Mouse (Mus musculus) heart, postnatal 4 days (tissue): ENCODE data around the gene Cpeb1. TPM values are rescaled to one million over a fixed set of nuclear protein-coding genes. Genes with fewer than 3 reads are reported as not detected.
"Not testable (repeated sequence)": the region's sequence is repeated elsewhere in the genome, so short reads cannot be mapped to it uniquely, and the experiment has no call there.

Experiments
- DNase-seq: peaks from one replicate; pipeline ENCODE4 v3.0.0; 2021
- total RNA-seq, 2 experiments: library from RNA; stranded (reverse); gene quantifications; 2 replicates each; pipeline ENCODE4 v1.2.3; 2021

Gene Cpeb1
- 1 to 10 TPM; 7.7 to 8.1 TPM for total RNA-seq

GRCm38 (mm10) chr7:81455155-81455651 lies at the start of gene Cpeb1:
Gene Cpeb1, minus strand, starts transcription at chr7:81455465.
- DNase-seq = peak; percentile 76

- DNase-seq = no peak
These were observed 45.8 kb upstream of the Cpeb1 start for GRCm38 (mm10) chr7:81501050-81501449.

DNA sequence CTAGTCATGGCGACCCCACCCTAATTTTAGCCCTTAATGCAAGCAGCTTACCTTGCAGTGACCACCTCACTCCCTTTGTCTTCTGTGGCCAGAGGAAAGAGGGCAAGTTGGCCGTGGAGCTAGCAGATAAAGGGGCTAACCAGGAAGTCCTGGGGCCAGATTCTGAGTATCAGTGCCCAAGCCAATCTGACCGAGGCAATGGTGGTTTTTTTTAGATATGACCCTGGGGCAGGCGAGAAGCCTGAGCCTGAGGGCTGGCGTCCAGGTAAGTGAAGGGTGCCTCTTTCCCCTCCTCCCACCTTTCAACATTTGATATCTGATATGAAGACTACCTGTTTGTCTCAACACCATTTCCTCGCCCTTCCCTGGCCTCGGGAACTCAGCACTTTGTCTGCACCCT lies 42.9 kb upstream of the Cpeb1 start, which contains the start of gene BC048679:
BC048679 (minus strand) TSS at position 101 of the 400 bp plus-strand sequence.
- DNase-seq = no peak

DNA sequence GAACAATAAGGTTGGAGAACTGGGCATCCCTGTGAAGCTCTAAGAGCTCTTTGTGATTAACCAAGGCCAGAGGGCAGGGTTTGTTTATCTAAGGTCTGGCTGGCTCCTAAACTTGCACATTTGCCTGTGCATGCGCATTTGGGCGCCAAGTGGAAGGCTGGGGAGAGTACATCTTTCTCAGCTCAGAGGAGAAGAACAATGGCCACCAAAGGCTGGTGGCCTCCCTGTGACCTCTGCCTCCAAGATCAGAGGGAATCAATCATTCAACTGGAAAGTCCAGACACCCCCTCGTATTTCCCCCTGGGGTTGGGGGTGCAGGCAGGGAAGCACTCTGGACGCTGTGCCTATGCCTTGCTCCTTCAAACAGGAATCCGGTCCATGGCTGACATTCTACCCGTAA lies 41.9 kb upstream of the Cpeb1 start:
- DNase-seq = no peak

DNA sequence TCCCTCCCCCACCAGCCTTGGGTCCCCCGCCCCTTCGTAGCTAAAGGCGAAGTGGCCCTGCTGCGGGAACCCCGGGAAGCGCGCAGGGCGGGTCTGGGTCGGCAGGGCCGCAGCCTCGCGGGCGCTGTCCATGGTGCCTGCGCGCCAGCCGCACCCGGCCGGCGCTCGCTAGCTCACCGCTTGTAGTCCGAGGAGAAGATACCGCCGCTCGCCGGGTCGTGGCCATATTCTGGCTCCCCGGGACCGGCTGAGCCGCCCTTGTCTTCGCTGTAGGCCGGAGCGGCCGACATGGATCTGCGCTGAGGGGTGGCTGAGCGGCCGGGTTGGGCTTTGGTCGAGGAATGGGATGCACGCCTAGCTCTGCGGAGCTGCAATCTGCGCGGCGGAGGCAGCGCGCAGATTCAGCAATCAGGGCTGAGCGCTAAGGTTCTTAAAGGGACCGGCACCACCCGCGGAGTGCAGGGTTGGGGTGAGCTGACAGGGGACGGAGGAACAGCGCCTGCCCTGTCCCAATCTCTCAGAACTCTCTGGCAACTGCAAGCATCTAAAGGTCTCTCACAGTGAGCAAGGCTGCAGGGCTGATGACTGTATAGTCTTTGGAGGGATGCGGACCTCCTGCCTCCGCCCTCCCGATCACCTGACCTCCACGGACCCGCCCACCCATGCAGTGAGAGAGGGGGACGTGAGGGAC lies 38.2 kb upstream of the Cpeb1 start, which contains the start of gene Ap3b2:
Ap3b2 (minus strand) TSS at position 595 of the 691 bp plus-strand sequence.
- DNase-seq = peak; percentile 83

DNA sequence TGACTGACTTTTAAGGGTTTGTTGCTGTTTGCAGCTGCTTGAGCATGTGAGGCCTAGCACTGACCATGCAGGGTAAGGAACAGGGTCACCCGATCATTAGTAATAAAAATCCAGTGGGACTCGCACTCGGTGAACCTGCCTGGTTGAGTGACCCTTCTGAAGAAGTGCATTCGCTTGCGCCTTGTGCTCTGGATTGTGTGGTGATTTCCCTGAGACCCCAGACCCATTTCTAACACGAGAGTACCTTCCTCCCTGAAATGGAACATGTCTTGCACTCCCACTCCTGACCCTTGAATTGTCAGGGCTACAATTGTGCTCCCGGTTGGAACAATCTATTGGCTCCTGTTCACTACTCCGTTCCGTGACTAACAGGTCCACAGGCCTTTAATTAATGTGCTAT lies 37.4 kb upstream of the Cpeb1 start:
- DNase-seq = no peak

DNA sequence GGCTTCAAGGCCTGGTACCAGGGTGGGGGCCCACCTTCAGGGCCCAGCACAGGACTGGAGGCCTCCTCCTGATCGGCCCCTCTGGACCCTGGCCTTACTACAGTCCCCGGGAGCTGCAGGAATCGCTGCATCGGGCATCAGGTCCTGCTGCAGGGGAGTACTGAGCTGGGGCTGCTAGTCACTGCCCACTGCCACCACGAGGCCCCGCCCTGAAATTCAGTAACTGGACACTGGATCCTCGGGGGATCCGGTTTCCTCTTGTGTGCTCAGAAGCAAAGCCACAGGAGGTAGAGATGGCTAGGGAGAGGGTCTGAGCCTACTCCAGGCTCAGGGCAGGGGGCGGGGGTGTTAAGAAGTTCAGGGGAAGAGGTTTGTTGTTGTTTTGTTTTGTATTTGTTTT lies 34.4 kb upstream of the Cpeb1 start:
- DNase-seq = no peak

- DNase-seq = no peak
These were observed 25.5 kb upstream of the Cpeb1 start for GRCm38 (mm10) chr7:81480800-81481199.

- no peak for DNase-seq
These were observed 24.3 kb upstream of the Cpeb1 start for GRCm38 (mm10) chr7:81479531-81480090.

DNA sequence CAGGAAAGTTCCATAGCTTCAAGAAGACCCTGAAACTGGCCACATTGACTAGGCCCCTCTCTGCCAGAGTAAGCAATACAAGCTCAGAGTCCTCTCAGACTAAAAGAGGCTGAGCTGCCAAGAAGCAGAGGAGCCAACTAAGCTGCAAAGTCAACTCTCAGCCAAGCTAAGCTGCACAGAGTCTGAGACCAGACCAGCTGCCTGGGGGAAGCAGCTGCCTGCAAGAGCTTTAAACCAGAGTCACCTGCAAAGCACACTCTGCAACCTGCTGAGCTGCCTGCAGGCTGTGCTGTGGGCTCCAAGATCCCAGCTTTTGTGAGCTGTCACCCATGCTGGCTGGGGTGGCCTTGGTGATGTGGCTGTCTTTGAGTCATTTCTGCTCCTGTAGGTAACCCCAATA lies 23.0 kb upstream of the Cpeb1 start:
- DNase-seq = not testable (repeated sequence)

GRCm38 (mm10) chr7:81476833-81477232 lies 21.6 kb upstream of the Cpeb1 start:
- DNase-seq = no peak

DNA sequence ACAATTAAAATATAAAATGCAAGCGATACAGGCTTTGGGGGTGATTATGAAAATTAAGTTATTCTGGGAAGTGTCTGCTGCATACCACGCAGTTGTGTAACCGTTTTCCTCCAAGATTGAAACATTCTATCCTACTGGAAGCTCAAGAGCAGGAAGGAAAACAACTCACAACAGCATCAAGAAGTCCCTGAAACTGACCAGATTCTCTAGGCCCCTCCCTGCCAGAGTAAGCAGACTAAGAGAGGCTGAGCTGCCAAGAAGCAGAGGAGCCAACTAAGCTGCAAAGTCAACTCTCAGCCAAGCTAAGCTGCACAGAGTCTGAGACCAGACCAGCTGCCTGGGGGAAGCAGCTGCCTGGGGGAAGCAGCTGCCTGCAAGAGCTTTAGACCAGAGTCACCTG lies 20.0 kb upstream of the Cpeb1 start:
- no peak for DNase-seq

- no peak for DNase-seq
These were observed 9.7 kb upstream of the Cpeb1 start for GRCm38 (mm10) chr7:81464906-81465450.

- peak; percentile 46 for DNase-seq
These were observed 8.9 kb upstream of the Cpeb1 start for GRCm38 (mm10) chr7:81464116-81464515.

DNA sequence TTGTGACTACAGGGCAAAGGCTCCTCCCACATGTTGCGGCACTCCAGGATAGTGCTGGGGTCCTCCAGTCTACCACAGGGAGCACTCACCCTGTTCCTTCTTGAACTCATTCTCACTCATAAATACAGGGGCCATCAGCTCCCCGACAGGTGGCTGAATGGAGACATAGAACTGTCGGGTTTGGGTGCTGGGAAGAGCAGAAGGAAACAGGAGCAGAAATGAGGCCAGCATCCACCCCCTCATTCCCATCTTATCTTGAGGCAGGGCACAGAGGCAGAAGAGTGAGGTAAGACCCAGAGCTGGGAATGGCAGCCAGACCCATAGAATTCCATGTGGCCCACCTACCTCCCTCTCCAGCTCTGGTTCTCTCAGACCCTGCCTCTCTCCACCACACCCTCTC lies 7.5 kb upstream of the Cpeb1 start:
- DNase-seq = no peak

DNA sequence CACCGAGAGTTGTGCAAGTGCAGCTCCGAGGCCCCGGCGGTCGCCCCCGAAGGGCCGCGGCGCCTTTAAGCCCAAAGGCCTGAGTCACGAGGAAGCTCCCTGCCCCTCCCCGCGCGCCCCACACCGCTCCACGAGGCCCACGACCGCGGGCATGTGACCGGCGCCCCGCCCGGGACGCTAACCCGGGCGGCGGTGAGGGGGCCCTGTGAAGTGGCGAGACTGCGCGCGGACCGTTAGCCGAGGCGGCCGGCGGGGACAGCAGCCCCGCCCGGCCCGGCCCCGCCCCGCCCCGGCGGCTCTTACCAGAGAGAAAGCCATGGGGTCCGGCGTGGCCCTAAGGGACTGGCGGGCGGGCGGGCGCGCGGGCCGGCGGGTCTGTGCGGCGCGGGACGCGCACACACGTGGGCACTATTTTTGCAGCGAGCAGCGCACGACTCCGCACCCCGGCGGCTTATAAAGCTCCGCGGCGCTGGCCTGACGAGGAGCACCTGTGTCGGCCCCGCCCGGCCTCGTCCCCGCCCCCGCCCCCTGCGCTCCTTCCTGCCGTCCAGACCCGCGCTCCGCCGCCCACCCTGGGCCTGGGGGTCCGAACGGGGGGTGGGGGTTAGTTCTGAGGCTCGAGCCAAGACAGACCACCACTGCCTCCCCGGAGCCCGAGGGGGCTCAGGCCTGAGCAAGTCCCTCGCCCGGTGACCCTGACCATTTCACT lies 780 bp downstream of the Cpeb1 start:
- DNase-seq = peak; percentile 47

DNA sequence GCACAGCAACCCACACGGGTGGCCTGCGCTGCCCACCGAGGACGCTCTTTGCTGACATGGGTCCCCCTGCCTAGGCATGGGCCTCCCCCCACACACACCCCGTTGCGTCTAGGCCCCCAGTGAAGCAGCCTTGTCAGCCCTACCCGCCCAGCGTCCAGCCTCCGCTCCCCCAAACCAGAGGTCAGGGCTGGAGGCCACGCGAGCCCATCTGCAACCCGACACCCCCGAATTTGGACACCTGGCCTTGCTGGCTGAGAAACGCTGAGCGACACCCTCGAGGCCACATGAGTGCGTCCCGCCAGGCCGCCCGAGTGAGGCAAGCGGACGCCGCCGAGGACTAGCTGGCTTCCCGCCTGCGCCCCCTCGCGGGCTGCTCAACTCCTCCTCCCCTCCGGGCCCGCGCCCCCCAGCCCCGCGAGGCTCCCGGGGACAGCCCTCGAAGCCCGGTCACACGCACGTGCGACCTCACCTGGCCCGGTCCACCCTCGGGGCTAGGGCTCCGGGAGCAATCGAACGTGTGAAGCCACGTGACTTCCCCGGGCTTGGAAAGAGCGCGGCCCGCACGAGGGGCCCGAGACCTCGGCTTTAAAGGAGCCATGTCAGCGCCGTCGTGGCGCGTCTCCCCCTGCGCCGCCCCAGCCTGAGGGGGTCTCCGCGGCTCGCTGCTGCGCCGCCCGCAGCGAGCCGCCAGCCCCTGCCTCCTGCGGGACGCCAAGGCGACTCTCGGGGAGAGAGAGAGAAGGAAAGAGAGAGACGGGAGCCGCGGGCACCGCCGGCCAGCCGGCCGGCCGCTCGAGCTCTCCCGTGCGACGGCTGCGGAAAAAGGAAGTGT lies 1.6 kb downstream of the Cpeb1 start:
- peak; percentile 31 for DNase-seq

- peak; percentile 34 for DNase-seq
These were observed 2.3 kb downstream of the Cpeb1 start for GRCm38 (mm10) chr7:81452971-81453441.

GRCm38 (mm10) chr7:81398957-81399356 lies 56.3 kb downstream of the Cpeb1 start:
- DNase-seq = peak; percentile 10

- no peak for DNase-seq
These were observed 75.9 kb downstream of the Cpeb1 start for GRCm38 (mm10) chr7:81379363-81379762.

DNA sequence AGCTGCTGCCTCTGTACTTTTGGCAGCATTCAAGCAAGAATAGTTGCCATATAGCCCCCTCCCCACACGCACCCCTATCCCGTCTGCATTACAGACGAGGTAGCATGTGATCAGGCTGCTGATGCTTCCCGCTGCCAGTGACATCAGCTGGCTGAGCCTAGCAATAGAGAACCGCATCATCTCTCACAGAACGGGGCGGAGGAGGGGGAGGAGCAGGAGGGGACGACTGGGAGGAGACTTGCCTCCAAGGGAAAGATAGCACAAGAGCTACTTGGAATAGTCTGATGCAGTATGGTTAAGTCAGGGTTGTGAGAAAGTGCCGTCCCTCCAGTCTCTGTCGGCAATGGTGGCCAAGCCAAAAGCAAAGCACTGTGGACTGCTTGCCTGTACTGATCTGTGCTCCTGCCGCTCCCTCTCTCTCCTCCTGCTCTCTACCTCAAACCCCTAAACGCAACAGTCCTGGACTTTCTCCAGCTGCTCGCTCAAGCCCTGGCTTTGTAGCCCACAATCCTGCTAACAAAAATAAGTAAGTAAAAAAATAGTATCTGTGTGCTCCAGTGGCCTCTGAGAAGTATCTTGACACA lies 82.8 kb downstream of the Cpeb1 start:
- peak; percentile 51 for DNase-seq

GRCm38 (mm10) chr7:81371811-81372210 lies 83.5 kb downstream of the Cpeb1 start:
- no peak for DNase-seq
